Mouse (Mus musculus): Measurements from ENCODE around the gene Slc9a1.
A peak's percentile ranks its signal among the peaks of the same experiment; 100 is the strongest.

The Slc9a1 gene

GRCm38 (mm10) chr4:133371621-133372277, 2.2 kb downstream of the Slc9a1 start:
- no peak for ATAC-seq (ENCODE audit: insufficient number of reproducible peaks, low FRiP score, low TSS enrichment)

- ATAC-seq (ENCODE audit: insufficient number of reproducible peaks, low FRiP score, low TSS enrichment) = no peak
Observed at GRCm38 (mm10) chr4:133372278-133372665, 2.8 kb downstream of the Slc9a1 start.

GRCm38 (mm10) chr4:133374011-133374410, 4.5 kb downstream of the Slc9a1 start:
- ATAC-seq (ENCODE audit: insufficient number of reproducible peaks, low FRiP score, low TSS enrichment) = no peak

- ATAC-seq (ENCODE audit: insufficient number of reproducible peaks, low FRiP score, low TSS enrichment) = no peak
Observed at GRCm38 (mm10) chr4:133375812-133376577, 6.5 kb downstream of the Slc9a1 start.

GRCm38 (mm10) chr4:133378236-133379045, 8.9 kb downstream of the Slc9a1 start:
- ATAC-seq (ENCODE audit: insufficient number of reproducible peaks, low FRiP score, low TSS enrichment) = peak; percentile 49; the same call in 1 of the 2 replicates

- ATAC-seq (ENCODE audit: insufficient number of reproducible peaks, low FRiP score, low TSS enrichment) = no peak
Observed at GRCm38 (mm10) chr4:133379046-133379347, 9.5 kb downstream of the Slc9a1 start.

- ATAC-seq (ENCODE audit: insufficient number of reproducible peaks, low FRiP score, low TSS enrichment) = no peak
Observed at GRCm38 (mm10) chr4:133379861-133380260, 10.4 kb downstream of the Slc9a1 start.

GRCm38 (mm10) chr4:133380532-133380931, 11.0 kb downstream of the Slc9a1 start:
- ATAC-seq (ENCODE audit: insufficient number of reproducible peaks, low FRiP score, low TSS enrichment) = no peak

- no peak for ATAC-seq (ENCODE audit: insufficient number of reproducible peaks, low FRiP score, low TSS enrichment)
Observed at GRCm38 (mm10) chr4:133381141-133381540, 11.6 kb downstream of the Slc9a1 start.

- no peak for ATAC-seq (ENCODE audit: insufficient number of reproducible peaks, low FRiP score, low TSS enrichment)
Observed at GRCm38 (mm10) chr4:133386061-133386797, 16.7 kb downstream of the Slc9a1 start.

- ATAC-seq (ENCODE audit: insufficient number of reproducible peaks, low FRiP score, low TSS enrichment) = no peak
Observed at GRCm38 (mm10) chr4:133387053-133387452, 17.5 kb downstream of the Slc9a1 start.

- ATAC-seq (ENCODE audit: insufficient number of reproducible peaks, low FRiP score, low TSS enrichment) = no peak
Observed at GRCm38 (mm10) chr4:133388781-133389552, 19.5 kb downstream of the Slc9a1 start.

- no peak for ATAC-seq (ENCODE audit: insufficient number of reproducible peaks, low FRiP score, low TSS enrichment)
Observed at GRCm38 (mm10) chr4:133390042-133390441, 20.5 kb downstream of the Slc9a1 start.

GRCm38 (mm10) chr4:133390585-133390984, 21.1 kb downstream of the Slc9a1 start:
- ATAC-seq (ENCODE audit: insufficient number of reproducible peaks, low FRiP score, low TSS enrichment) = no peak

GRCm38 (mm10) chr4:133391185-133392040, 21.9 kb downstream of the Slc9a1 start:
- no peak for ATAC-seq (ENCODE audit: insufficient number of reproducible peaks, low FRiP score, low TSS enrichment)

- ATAC-seq (ENCODE audit: insufficient number of reproducible peaks, low FRiP score, low TSS enrichment) = no peak
Observed at GRCm38 (mm10) chr4:133394981-133395573, 25.6 kb downstream of the Slc9a1 start.

GRCm38 (mm10) chr4:133396079-133396478, 26.6 kb downstream of the Slc9a1 start:
- ATAC-seq (ENCODE audit: insufficient number of reproducible peaks, low FRiP score, low TSS enrichment) = no peak

GRCm38 (mm10) chr4:133397299-133397698, 27.8 kb downstream of the Slc9a1 start:
- no peak for ATAC-seq (ENCODE audit: insufficient number of reproducible peaks, low FRiP score, low TSS enrichment)

Data from cerebellum, adult (tissue).